Mouse (Mus musculus) left cerebral cortex, postnatal 10 days (tissue): ENCODE data around the gene Pdgfc. TPM values are rescaled to one million over a fixed set of nuclear protein-coding genes. Genes with fewer than 3 reads are reported as not detected.

Experiments
- DNase-seq, 2 experiments: peaks; one replicate each; pipeline ENCODE4 v3.0.0; 2021 to 2022; ENCODE audit warnings: low spot score in 2 of 2, mixed read lengths in 1 of 2; ENCODE audit errors: extremely low spot score in 1 of 2
- intact Hi-C: fragments of 180-260 bp; cut with DNase I; formaldehyde crosslinking; loops from one replicate; pipeline ENCODE4 v1.15.1; 2025
- total RNA-seq, 2 experiments: library from RNA; stranded (reverse); gene quantifications; 2 replicates each; pipeline ENCODE4 v1.2.3; 2021

Pdgfc gene
- total RNA-seq, result 1 to 10 TPM; 6.2 to 7.5 TPM

DNA sequence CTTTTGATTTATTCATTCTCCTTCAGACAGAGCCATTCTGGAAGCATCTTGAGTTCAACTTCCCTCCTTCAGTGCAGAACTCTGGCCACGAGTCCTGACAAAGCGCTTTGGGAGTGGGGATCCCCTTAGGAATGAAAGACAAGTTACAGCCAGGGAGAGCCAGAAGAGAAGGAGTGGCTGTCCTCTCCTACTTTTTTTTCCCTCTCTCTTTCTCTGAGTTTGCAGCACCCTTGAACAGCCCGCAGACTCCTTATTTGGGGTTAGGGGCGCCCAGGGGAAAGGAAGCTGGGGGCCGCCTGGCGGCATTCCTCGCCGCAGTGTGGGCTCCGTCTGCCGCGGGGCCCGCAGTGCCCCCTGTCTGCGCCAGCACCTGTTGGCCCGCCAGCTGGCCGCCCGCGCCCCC is at the start of gene Pdgfc:
Gene Pdgfc, plus strand, starts transcription at position 266 of the 403 bp plus-strand sequence.
- intact Hi-C loops, result loop anchor here (5.0 kb wide), 1 partner anchor 886 kb away; no protein-coding TSS in a partner anchor
- no peak for DNase-seq

- intact Hi-C loops, result no loop called here
- no peak for DNase-seq
These were observed 27.0 kb upstream of the Pdgfc start for GRCm38 (mm10) chr3:81009245-81009644.

DNA sequence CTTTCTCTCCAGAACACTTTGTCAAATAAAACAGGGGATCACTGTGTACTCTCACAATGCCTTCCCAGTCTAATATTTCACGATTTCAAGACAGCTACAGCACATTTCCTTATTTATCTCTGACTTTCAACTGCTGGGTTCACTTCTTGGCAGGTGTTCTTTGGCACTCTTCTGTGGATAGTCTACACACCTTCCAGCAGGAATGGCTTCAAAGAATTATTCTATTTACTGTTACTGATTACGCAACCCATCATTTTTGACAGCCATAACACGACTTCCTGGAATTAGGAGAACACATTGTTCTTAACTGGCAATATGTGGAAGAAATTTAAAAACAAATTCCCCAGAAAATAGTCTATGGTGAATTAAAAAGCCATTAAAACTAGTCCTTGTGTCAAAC is 26.3 kb upstream of the Pdgfc start:
- intact Hi-C loops, result no loop called here

DNA sequence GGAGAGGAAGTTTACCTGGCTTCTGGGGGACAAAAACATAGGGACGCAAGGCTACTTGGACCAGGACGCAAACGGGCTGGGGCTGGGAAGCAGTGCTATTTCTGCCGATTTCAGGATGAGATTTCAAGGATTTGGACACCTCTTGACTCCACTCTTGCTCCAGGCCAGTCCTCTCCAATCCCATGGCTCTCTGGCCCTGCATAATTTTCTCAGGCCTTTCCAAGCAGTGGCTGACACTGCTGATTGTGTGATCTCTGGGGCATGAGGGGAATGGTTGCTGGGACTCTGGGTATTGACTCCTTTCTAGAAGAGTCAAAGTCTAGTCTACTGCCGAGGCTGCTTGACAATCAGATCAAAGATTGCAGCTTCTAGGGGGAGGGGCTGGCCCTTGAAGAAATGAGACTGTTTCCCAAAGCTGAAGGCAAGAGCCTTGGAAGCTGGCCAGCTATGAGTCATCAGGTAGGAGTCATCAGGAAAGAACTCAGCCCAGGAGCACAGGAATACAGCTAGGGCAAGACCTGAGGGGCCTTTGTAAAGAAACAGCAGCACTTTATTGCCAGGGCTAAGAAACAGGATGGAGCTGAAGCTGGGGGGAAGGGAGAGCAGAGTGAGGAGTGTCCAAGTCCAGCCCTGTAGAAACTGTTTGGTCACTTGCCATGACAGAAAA is 18.7 kb upstream of the Pdgfc start:
- intact Hi-C loops, result no loop called here
- DNase-seq, result peak in 1 of 2 experiments; percentile 41

More for the DNA sequence above, 26.3 kb upstream of the Pdgfc start:
- no peak for DNase-seq

- no peak for DNase-seq
- intact Hi-C loops, result no loop called here
These were observed 16.2 kb upstream of the Pdgfc start for GRCm38 (mm10) chr3:81020064-81020463.

GRCm38 (mm10) chr3:81021783-81022182 is 14.4 kb upstream of the Pdgfc start:
- intact Hi-C loops, result no loop called here
- no peak for DNase-seq

GRCm38 (mm10) chr3:81022266-81022665 is 13.9 kb upstream of the Pdgfc start:
- intact Hi-C loops, result no loop called here
- no peak for DNase-seq

DNA sequence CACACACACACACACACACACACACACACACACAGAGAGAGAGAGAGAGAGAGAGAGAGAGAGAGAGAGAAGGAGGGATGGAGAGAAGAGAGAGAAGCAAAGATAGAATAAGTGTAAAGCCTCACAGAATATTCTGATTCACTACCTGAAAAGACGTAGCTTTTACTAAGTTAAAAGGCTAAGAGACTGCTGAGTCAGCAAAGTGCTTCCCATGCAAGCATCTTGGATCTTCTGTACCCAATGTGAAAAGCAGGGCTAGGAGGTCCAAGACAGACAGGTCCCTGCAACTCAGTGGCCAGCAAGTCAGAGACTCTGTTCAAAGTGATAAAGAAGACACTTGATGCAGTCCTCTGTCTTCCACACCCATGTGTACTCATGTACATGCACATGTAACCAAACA is 13.4 kb upstream of the Pdgfc start:
- no peak for DNase-seq
- intact Hi-C loops, result no loop called here

DNA sequence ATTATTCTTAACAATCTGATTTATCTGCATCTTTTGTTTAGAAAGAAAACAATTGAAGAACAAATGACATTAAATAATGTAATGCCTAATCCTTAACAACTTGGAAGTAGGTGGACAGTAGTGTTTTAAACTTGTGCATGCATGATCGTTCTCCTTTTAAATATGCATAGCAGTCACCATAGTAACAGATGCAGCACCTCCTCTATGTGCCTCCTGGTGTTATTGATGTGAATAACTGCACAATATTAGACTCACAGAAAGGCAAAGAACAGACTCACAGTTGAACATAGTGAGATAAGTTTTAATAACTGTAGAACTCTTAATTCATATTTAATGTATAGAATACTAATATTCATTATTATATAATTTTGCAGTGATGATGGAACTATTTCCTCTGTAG is 12.6 kb upstream of the Pdgfc start:
- DNase-seq, result no peak
- intact Hi-C loops, result no loop called here

- DNase-seq, result no peak
- intact Hi-C loops, result no loop called here
These were observed 10.5 kb upstream of the Pdgfc start for GRCm38 (mm10) chr3:81025568-81026213.

DNA sequence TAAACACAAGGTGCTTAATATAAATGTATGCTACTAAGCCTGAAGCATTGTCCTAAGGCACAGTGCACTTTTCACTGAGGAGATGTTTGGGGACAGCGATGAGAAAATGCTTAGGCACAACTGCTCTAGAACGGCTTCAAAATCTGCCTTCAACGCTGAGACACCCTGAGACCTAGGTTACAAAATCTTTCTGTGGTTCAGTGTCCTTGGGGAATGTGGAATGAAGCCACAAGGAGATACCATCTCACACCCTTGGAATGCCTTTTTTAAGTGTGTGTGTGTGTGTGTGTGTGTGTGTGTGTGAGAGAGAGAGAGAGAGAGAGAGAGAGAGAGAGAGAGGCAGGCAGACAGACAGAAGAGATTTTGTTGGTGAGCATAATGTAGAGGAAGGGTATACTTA is 7.9 kb upstream of the Pdgfc start:
- no peak for DNase-seq
- intact Hi-C loops, result no loop called here

DNA sequence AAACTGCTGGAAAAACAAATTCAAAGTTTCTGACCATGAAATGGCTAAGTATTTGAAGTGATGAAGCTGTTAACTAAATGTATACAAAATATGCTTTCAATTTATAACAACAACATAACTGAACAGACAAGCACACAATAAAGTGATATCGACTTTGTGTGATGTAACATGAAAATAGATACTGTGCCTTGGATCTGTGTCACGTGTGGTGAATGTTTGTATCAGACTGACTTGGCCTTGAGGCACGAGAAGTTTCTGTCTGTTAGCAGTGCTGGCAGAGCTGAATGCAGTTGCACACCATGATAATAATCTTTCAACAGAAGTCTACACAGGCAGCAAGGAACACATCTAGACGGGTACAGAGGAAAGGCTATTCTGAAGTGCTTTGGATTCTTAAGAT is 6.9 kb upstream of the Pdgfc start:
- intact Hi-C loops, result no loop called here
- DNase-seq, result no peak

DNA sequence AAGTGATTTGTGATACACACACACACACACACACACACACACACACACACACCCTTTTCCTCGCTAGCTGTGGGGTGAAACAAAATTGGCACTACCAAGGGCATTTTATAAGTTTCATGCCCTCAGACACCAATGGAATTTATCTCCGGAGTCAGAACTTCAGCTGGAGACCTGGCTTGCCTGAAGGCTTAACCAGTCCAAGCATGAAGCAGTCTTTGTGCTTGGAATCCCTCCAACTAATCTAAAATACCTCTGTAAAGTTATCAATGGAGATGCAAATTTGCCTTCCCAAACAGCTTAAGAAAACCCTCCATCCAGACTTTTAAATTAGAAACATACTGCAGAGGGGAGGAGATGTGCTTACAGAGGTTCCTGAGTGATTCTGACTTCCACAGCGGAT is 6.3 kb upstream of the Pdgfc start:
- intact Hi-C loops, result no loop called here
- no peak for DNase-seq

- no peak for DNase-seq
- intact Hi-C loops, result no loop called here
These were observed 5.9 kb upstream of the Pdgfc start for GRCm38 (mm10) chr3:81030311-81030710.

DNA sequence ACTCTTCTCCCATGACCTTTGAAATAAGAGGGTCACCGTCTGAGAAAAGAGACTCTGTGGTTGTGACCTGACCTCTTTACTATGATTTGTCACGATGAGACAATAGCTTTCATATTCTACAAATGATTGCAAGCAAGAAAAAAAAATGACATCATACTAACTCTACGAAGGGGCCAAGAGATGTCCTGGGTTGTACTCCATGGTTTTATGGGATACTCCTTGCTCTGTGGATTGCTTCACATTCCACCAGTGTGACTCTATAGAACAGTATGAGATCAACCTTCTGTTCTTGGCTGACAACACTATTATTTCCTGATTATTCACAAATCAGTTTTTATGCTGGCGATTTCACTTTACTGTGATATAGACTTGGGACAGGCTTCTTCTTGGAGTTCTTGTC is 4.2 kb upstream of the Pdgfc start:
- no peak for DNase-seq
- intact Hi-C loops, result no loop called here

DNA sequence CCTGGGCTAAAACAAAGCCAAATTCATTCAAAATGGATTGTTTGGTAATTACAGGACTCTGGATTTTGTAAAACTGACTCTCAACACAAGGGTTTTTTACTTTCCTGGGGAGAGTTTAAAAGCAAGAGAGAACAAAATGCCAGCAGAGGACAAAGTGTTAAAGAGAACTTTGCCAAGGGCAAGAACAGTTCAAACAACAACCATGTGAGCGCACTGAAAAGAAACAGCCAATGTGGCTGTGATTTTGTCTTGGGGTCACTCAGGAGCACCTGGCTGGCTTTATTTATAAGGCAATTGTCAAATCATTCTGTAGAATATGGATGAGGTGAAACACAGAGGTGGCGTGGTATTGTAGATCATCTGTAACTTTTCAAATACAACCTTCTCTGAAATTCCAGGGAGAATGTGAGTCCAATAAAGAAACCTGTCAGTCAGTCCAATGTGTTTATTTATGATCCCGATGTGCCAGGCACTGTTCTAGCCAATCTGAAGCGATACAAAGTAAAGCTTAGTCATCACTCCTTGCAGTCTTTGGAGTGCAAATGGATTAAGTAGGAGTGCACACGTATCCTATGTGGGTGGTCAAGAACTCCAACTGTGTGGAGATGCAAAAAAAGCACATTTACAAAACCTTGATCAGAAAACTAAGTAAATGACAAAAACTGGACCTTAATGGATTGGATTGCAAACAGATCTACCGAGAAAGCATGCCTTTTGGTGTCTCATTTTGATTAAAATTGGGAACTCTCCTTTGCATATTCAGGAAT is 1.7 kb upstream of the Pdgfc start:
- intact Hi-C loops, result loop anchor here (5.0 kb wide), 1 partner anchor 888 kb away; no protein-coding TSS in a partner anchor
- DNase-seq, result no peak

DNA sequence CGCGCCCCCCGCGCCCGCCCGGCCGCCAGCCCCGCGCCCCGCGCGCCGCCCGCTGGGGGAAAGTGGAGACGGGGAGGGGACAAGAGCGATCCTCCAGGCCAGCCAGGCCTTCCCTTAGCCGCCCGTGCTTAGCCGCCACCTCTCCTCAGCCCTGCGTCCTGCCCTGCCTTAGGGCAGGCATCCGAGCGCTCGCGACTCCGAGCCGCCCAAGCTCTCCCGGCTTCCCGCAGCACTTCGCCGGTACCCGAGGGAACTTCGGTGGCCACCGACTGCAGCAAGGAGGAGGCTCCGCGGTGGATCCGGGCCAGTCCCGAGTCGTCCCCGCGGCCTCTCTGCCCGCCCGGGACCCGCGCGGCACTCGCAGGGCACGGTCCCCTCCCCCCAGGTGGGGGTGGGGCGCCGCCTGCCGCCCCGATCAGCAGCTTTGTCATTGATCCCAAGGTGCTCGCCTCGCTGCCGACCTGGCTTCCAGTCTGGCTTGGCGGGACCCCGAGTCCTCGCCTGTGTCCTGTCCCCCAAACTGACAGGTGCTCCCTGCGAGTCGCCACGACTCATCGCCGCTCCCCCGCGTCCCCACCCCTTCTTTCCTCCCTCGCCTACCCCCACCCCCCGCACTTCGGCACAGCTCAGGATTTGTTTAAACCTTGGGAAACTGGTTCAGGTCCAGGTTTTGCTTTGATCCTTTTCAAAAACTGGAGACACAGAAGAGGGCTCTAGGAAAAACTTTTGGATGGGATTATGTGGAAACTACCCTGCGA is 517 bp downstream of the Pdgfc start:
- peak; percentile 11 to 58 for DNase-seq
- intact Hi-C loops, result loop anchor here (5.0 kb wide), 1 partner anchor 886 kb away; no protein-coding TSS in a partner anchor

DNA sequence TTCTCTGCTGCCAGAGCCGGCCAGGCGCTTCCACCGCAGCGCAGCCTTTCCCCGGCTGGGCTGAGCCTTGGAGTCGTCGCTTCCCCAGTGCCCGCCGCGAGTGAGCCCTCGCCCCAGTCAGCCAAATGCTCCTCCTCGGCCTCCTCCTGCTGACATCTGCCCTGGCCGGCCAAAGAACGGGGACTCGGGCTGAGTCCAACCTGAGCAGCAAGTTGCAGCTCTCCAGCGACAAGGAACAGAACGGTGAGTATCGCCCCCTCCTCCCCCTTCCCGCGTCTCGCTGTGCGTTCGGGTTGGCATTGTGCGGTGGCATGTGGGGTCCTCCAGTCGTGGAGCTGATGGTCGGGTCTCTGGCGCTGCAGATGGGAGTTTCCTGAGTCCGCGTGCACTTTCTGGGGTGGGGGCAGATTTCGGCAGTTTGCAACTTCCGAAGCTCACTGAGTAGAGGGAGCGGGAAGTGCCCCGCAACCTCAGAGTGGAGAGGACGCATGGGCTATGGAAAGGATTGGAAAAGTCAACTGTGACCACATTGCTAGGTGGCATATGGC is 1.2 kb downstream of the Pdgfc start:
- intact Hi-C loops, result loop anchor here (5.0 kb wide), 1 partner anchor 885 kb away; no protein-coding TSS in a partner anchor
- peak in 1 of 2 experiments; percentile 52 for DNase-seq
